Mouse (Mus musculus) erythroblast, adult 5-6 weeks (primary cell): ENCODE data around the gene Vangl1. TPM values are rescaled to one million over a fixed set of nuclear protein-coding genes. Genes with fewer than 3 reads are reported as not detected.

Source experiments
- ATAC-seq: replicated peaks from 2 replicates; pipeline ENCODE4 v1.8.0; 2016; ENCODE audit warnings: moderate number of reproducible peaks, mild to moderate bottlenecking, moderate TSS enrichment, inconsistent platforms; ENCODE audit not compliant: poor library complexity, low FRiP score, severe bottlenecking
- total RNA-seq, 2 experiments: library from RNA; stranded (forward) in 1 of 2; stranded (reverse) in 1 of 2; fragments of 150-400 nt in 1 of 2; fragments of 200-764, 138-1000 nt in 1 of 2; gene quantifications; 2 replicates each; pipeline versions ENCODE4 v1.2.3 to v1.2.4; 2015 to 2017; ENCODE audit warnings: low replicate concordance in 2 of 2

The Vangl1 gene
- total RNA-seq, 2 experiments from 2014 or later = 54.0 to 194 TPM

GRCm38 (mm10) chr3:102120947-102121346 is 83.5 kb downstream of the Vangl1 start:
- peak; percentile 75 for ATAC-seq

DNA sequence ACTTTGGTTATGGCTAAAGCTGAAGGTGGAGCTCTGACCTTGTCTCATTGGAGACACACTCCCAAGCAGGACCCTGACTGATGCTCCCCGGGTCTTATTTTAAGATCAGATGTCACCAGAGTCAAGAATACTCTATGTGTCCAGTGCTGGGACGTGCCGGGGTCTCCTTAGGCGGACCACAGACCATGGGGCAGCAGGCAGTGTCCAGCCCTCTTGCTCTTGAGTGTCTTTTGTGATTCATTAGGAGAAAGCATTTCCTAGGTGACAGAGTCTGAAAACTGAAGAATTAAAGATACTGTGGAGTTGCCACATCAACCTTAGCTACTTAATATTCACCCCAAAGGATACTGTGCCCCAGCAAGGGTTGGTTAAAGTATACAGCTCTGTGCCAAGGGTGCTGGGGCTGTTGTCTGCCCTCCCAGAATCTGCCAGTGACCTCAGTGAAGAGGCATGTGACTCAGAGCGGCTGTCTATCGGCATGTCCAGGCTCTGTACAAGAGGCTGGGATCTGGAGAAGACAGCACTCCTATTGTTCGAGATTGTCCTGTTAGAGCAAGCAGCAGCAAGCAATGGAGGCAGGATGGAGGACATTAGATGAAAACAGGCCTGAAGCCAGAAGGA is 92.4 kb downstream of the Vangl1 start:
- ATAC-seq = no peak

DNA sequence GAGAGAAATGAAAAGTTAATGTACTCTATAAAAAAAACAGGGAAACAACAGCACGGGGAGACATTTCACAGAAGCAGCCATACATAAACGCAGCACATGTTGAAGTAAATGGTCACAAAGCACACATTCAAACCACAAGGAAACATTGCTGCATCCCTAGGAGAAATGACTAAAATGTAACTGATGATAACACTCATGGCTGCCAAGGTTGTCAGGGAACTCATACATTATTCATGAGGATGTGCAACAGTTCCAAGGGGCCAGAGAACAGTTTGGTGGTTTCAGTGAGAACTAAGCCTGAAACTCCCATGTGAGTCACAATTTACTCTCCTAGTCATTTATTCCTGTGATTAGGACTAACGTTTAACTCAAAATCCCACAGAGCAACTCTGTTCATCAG is 96.3 kb downstream of the Vangl1 start:
- no peak for ATAC-seq

DNA sequence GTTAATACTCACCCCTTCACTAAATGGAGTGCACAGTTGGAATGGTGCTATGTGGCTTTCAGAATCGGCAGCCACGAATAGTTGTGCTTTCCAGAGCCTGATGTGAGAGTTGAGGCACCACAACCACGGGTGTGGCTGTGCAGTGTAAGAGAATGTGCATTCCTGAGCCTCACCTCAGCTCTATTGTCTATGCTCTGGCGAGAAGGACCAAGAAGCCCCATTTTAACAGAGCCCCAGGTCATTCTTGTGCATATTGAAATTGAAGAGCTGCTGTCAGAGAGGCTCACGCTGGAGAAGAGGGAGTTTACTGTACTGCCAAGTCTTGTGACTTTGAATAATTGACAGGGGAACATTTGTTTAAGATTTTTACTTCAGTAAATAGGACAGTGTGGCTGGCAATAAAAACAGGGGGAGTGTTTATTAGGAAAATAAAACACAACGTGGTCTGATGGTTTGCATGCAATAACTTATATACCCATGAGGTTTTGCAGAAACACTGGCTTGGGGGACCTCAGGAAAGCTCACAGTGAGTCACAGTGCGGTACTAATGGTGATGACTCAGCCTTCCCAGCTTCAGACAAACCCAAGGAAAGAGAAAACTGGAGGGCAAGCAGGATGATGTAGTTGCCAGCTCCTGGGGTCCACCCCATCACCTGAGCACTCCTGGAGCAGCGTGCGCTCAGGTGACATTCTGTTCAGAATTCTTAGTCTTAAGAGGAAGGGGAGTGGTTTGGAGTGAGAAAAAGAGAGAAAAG is 100.5 kb downstream of the Vangl1 start:
- no peak for ATAC-seq

Other genes starting within 250 kb of the Vangl1 start
- gene Nhlh2, start 194.6 kb downstream of the Vangl1 start, total RNA-seq (2015; ENCODE audit: low replicate concordance) = not detected in 2 replicates
- not detected in 2 replicates for gene Nhlh2, start 194.6 kb downstream of the Vangl1 start, total RNA-seq (2017; ENCODE audit: low replicate concordance)
- not detected in 2 replicates for gene Casq2, start 118.3 kb downstream of the Vangl1 start, total RNA-seq (2015; ENCODE audit: low replicate concordance)
- gene Casq2, start 118.3 kb downstream of the Vangl1 start, total RNA-seq (2017; ENCODE audit: low replicate concordance) = 5.9 and 12.6 TPM in 2 replicates